ENCODE assay signal across 10 mouse cellular contexts in the genomic region with DNA sequence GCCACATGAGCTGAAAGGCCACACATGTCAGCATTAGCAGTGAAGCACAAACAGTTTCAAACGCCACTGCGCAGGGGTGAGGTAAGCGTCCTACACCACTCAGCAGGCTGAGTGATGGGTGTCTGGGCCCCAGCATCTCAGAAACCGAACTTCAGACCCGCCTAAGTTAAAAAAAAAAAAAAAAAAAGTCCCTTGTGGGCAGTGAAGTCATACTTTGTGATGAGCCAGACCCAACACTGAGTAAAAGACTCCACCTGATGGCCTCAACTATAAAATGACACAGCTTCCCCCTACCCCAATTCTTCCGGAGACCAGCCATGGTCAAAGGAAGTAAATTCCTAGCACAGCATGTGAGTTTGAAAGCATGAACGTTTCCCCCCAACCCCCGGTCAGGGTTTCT. TPM values are rescaled to one million over a fixed set of nuclear protein-coding genes. Genes with fewer than 3 reads are reported as not detected.
DNase-seq lines count a peak whose midpoint lies in the region; ATAC-seq and TF ChIP-seq lines count a peak whose summit lies in the region.
"Had no signal": no experiment of that assay in that cellular context is flagged by ENCODE, and none has a peak within 500 bp of the region (broad histone marks: within the 10 kb centered on the region; RNA-seq: fewer than 3 reads in every experiment).

No protein-coding gene starts in this region.

- no peak for ATAC-seq in heart, embryonic 15.5 days (replicated peaks; ENCODE audit: insufficient number of reproducible peaks, insufficient read depth, low FRiP score, low read depth)
- ATAC-seq in hindbrain, embryonic 16.5 days: no peak
- ATAC-seq in midbrain, embryonic 14.5 days (ENCODE audit: low FRiP score, low TSS enrichment): no peak

- whole genome bisulfite sequencing in heart, embryonic 15.5 days: 42% methylated on average over 8 of the region's 8 CpGs
- 50% methylated on average over 8 of the region's 8 CpGs for WGBS in hindbrain, embryonic 16.5 days
- 64% methylated on average over 8 of the region's 8 CpGs for WGBS in midbrain, embryonic 14.5 days

- H3K79me2 ChIP-seq in MEL (ENCODE audit: control insufficient read depth, insufficient read depth, low read length, poor library complexity): peaks cover 42% of the 10 kb centered on the region

- peaks cover 32% of the 10 kb centered on the region for H3K4me1 ChIP-seq in heart, embryonic 15.5 days (replicated peaks)
- peaks cover 3 to 9% of the 10 kb centered on the region in 2 experiments; a peak in 3 of 4 replicates for H3K4me1 ChIP-seq in MEL (ENCODE audit: control insufficient read depth in 1 of 2, insufficient read depth in 2 of 2, low read length in 2 of 2)
- H3K4me1 ChIP-seq in hindbrain, embryonic 16.5 days (ENCODE audit: control insufficient read depth, insufficient read depth, low read depth, low read length): peaks cover 30% of the 10 kb centered on the region
- H3K4me1 ChIP-seq in midbrain, embryonic 14.5 days (ENCODE audit: control insufficient read depth, insufficient read depth, low read length): peaks cover 27% of the 10 kb centered on the region

- peak overlapping the region; percentile 64 for H3K4me3 ChIP-seq in heart, embryonic 15.5 days
- H3K4me3 ChIP-seq in MEL (ENCODE audit: control insufficient read depth in 1 of 2, insufficient read depth in 1 of 2, low read depth in 2 of 2, low read length in 2 of 2): peak overlapping the region; percentile 86 to 88
- no peak overlapping the region for H3K4me3 ChIP-seq in hindbrain, embryonic 16.5 days (ENCODE audit: low read length)
- H3K4me3 ChIP-seq in midbrain, embryonic 14.5 days (replicated peaks; ENCODE audit: low read depth, low read length): 0 out of 2 replicates have a peak overlapping the region, but pooled peaks have one; percentile 7

- no peak for TF ChIP-seq RAD21 in MEL (IDR thresholded peaks at IDR 0.05; ENCODE audit: low read depth, low read length)

- H3K9me3 ChIP-seq in heart, embryonic 15.5 days (replicated peaks): no peaks in the 10 kb centered on the region
- H3K9me3 ChIP-seq in MEL (replicated peaks; ENCODE audit: insufficient read depth, low read length): no peaks in the 10 kb centered on the region
- H3K9me3 ChIP-seq in hindbrain, embryonic 16.5 days (ENCODE audit: control insufficient read depth, low read length): no peaks in the 10 kb centered on the region
- no peaks in the 10 kb centered on the region for H3K9me3 ChIP-seq in midbrain, embryonic 14.5 days (ENCODE audit: control insufficient read depth, low read length)

- DNase-seq in heart, postnatal 25 days (ENCODE audit: low spot score): no peak
- peak; percentile 43 for DNase-seq in MEL (ENCODE audit: low read depth, low spot score)
- DNase-seq in midbrain, embryonic 14.5 days: no peak
- no peak for DNase-seq in ovary, postnatal 10 days (ENCODE audit: low spot score)
- no peak for DNase-seq in frontal cortex, postnatal 14 days (ENCODE audit: low spot score in 2 of 2)
- no peak for DNase-seq in adrenal gland, adult 8-10 months
- DNase-seq: cerebellum, adult 18-20 months; thymus, adult 2 months had no signal

- no peak for TF ChIP-seq POLR2A in MEL (IDR thresholded peaks at IDR 0.05; ENCODE audit: control insufficient read depth in 1 of 2, insufficient read depth in 1 of 2, low read depth in 1 of 2, low read length in 2 of 2, poor library complexity in 1 of 2)

- peak overlapping the region; percentile 78 for H3K4me2 ChIP-seq in heart, embryonic 15.5 days
- peak overlapping the region; percentile 83 for H3K4me2 ChIP-seq in hindbrain, embryonic 16.5 days (ENCODE audit: low read length)
- H3K4me2 ChIP-seq in midbrain, embryonic 14.5 days (ENCODE audit: low read length): peak overlapping the region; percentile 94

- no peak for TF ChIP-seq EP300 in MEL (IDR thresholded peaks at IDR 0.05; ENCODE audit: low read depth in 1 of 2, low read length in 2 of 2)

- intact Hi-C loops in heart, postnatal 25 days (cut with DNase I): loop anchor here (10.0 kb wide), 1 partner anchor 358 kb away; a partner anchor contains a TSS

- no peak overlapping the region for H3K27ac ChIP-seq in heart, embryonic 15.5 days
- H3K27ac ChIP-seq in MEL (ENCODE audit: control insufficient read depth, low read depth, low read length): peak overlapping the region; percentile 83
- no peak overlapping the region for H3K27ac ChIP-seq in hindbrain, embryonic 16.5 days (ENCODE audit: low read depth, low read length)
- no peak overlapping the region for H3K27ac ChIP-seq in midbrain, embryonic 14.5 days (replicated peaks; ENCODE audit: low read depth, low read length)

- no peak for TF ChIP-seq CTCF in MEL (IDR thresholded peaks at IDR 0.05 in 2 of 3, conservative IDR thresholded peaks at IDR 0.05 in 1 of 3; ENCODE audit: control insufficient read depth in 1 of 3, insufficient read depth in 1 of 3, low read depth in 2 of 3, low read length in 3 of 3, poor library complexity in 1 of 3, severe bottlenecking in 1 of 3)

- H3K36me3 ChIP-seq in heart, embryonic 15.5 days: peaks cover 38% of the 10 kb centered on the region
- peaks cover 0 to 18% of the 10 kb centered on the region in 2 experiments; a peak in 3 of 4 replicates for H3K36me3 ChIP-seq in MEL (ENCODE audit: control insufficient read depth in 1 of 2, insufficient read depth in 2 of 2, low read length in 2 of 2)
- H3K36me3 ChIP-seq in hindbrain, embryonic 16.5 days (ENCODE audit: control insufficient read depth, insufficient read depth, low read length): peaks cover 24% of the 10 kb centered on the region
- peaks cover 43% of the 10 kb centered on the region for H3K36me3 ChIP-seq in midbrain, embryonic 14.5 days (ENCODE audit: control insufficient read depth, insufficient read depth, low read length)

- no peaks in the 10 kb centered on the region for H3K27me3 ChIP-seq in heart, embryonic 15.5 days
- H3K27me3 ChIP-seq in MEL (ENCODE audit: control insufficient read depth in 1 of 2, insufficient read depth in 2 of 2, low read length in 2 of 2): no peaks in the 10 kb centered on the region
- H3K27me3 ChIP-seq in hindbrain, embryonic 16.5 days (replicated peaks; ENCODE audit: control insufficient read depth, insufficient read depth, low read length): no peaks in the 10 kb centered on the region
- no peaks in the 10 kb centered on the region for H3K27me3 ChIP-seq in midbrain, embryonic 14.5 days (ENCODE audit: control insufficient read depth, insufficient read depth, low read length)

- H3K9ac ChIP-seq in heart, embryonic 15.5 days: peak overlapping the region; percentile 76; the same call in 1 of the 2 replicates
- peak overlapping the region; percentile 97 for H3K9ac ChIP-seq in MEL (ENCODE audit: control insufficient read depth, low read depth, low read length, poor library complexity, severe bottlenecking)
- H3K9ac ChIP-seq in hindbrain, embryonic 16.5 days (ENCODE audit: low read depth, low read length): no peak overlapping the region; the same call in 1 of the 2 replicates
- H3K9ac ChIP-seq in midbrain, embryonic 14.5 days (replicated peaks; ENCODE audit: low read length): no peak overlapping the region

TF ChIP-seq in MEL, 35 proteins besides CTCF, POLR2A, EP300 and RAD21:
- no peak for TF ChIP-seq SMC3 (IDR thresholded peaks at IDR 0.05; ENCODE audit: low read depth, low read length)
- TF ChIP-seq ETS1 (IDR thresholded peaks at IDR 0.05; ENCODE audit: low read depth, low read length): no peak
- TF ChIP-seq CHD1 (IDR thresholded peaks at IDR 0.05; ENCODE audit: low read depth, low read length): no peak
- TF ChIP-seq ZNF384 (IDR thresholded peaks at IDR 0.05; ENCODE audit: low read depth, low read length): no peak; the same call in 1 of the 2 replicates
- no peak for TF ChIP-seq MYB (IDR thresholded peaks at IDR 0.05; ENCODE audit: low read depth, low read length)
- peak; percentile 27; the same call in 1 of the 2 replicates for TF ChIP-seq MXI1 (IDR thresholded peaks at IDR 0.05; ENCODE audit: low read depth, low read length)
- no peak for TF ChIP-seq USF1 (IDR thresholded peaks at IDR 0.05; ENCODE audit: low read depth, low read length)

RNA-seq across cellular contexts. Expression of a gene that starts 2.0 kb away (rescaled TPM):
- 78.9 and 88.5 TPM in 2 replicates for polyA plus RNA-seq in heart, embryonic 15.5 days (2015; fragmentation: Nextera tagmentation; extraction: Ambion mirVana)
- 10 to 100 TPM; 81.8 to 87.5 TPM for total RNA-seq in heart, postnatal 25 days (2021)
- total RNA-seq in MEL (2012; rRNA removed): 64.4 and 65.4 TPM in 2 replicates
- 10 to 100 TPM in 1 of 2 experiments, not detected in 1; 87.0 TPM for polyA plus RNA-seq in MEL (2012; ENCODE audit: insufficient read depth in 1 of 2, insufficient read length in 2 of 2, low read depth in 1 of 2, low replicate concordance in 2 of 2, missing spikeins in 1 of 2)
- 140 and 152 TPM in 2 replicates for polyA plus RNA-seq in hindbrain, embryonic 16.5 days (2015; fragmentation: Nextera tagmentation; extraction: Ambion mirVana)
- 141 and 144 TPM in 2 replicates for polyA plus RNA-seq in midbrain, embryonic 14.5 days (2014; fragmentation: Nextera tagmentation; extraction: Ambion mirVana)
- total RNA-seq in adrenal gland, adult 8-10 months (2022): 10 to 100 TPM; 86.2 to 93.4 (median 87.6) TPM

RNA-seq across cellular contexts. Expression of a gene that starts 2.3 kb away (rescaled TPM):
- polyA plus RNA-seq in heart, embryonic 15.5 days (2015; fragmentation: Nextera tagmentation; extraction: Ambion mirVana): 474 and 613 TPM in 2 replicates
- total RNA-seq in heart, postnatal 25 days (2021): 100 to 1,000 TPM; 298 to 299 TPM
- 1,667 and 1,814 TPM in 2 replicates for total RNA-seq in MEL (2012; rRNA removed)
- polyA plus RNA-seq in MEL (2012; ENCODE audit: insufficient read depth in 1 of 2, insufficient read length in 2 of 2, low read depth in 1 of 2, low replicate concordance in 2 of 2, missing spikeins in 1 of 2): 100 to 1,000 TPM in 1 of 2 experiments, not detected in 1; 930 TPM
- polyA plus RNA-seq in hindbrain, embryonic 16.5 days (2015; fragmentation: Nextera tagmentation; extraction: Ambion mirVana): 497 and 554 TPM in 2 replicates
- 635 and 731 TPM in 2 replicates for polyA plus RNA-seq in midbrain, embryonic 14.5 days (2014; fragmentation: Nextera tagmentation; extraction: Ambion mirVana)
- total RNA-seq in adrenal gland, adult 8-10 months (2022): 100 to 1,000 TPM; 431 to 487 (median 461) TPM

RNA-seq across cellular contexts. Expression of a gene that starts 5.8 kb away (rescaled TPM):
- polyA plus RNA-seq in heart, embryonic 15.5 days (2015; fragmentation: Nextera tagmentation; extraction: Ambion mirVana): 0.99 and 1.1 TPM in 2 replicates
- under 1 TPM; 0.08 TPM for total RNA-seq in heart, postnatal 25 days (2021)
- 0.49 and 0.77 TPM in 2 replicates for total RNA-seq in MEL (2012; rRNA removed)
- polyA plus RNA-seq in MEL (2012; ENCODE audit: insufficient read depth in 1 of 2, insufficient read length in 2 of 2, low read depth in 1 of 2, low replicate concordance in 2 of 2, missing spikeins in 1 of 2): under 1 TPM in 1 of 2 experiments, not detected in 1; 0.79 TPM
- 1.5 and 1.7 TPM in 2 replicates for polyA plus RNA-seq in hindbrain, embryonic 16.5 days (2015; fragmentation: Nextera tagmentation; extraction: Ambion mirVana)
- polyA plus RNA-seq in midbrain, embryonic 14.5 days (2014; fragmentation: Nextera tagmentation; extraction: Ambion mirVana): 1.4 and 1.5 TPM in 2 replicates
- 1 to 10 TPM in 1 of 4 experiments, under 1 TPM in 3; 0.38 to 1.3 (median 0.64) TPM for total RNA-seq in adrenal gland, adult 8-10 months (2022)

Comparison
In these comparisons a context has a peak if more than half of its experiments do, and no peak if none do; other contexts are left out.
1. H3K9ac ChIP-seq: peak in heart, embryonic 15.5 days (single experiment) and MEL (single experiment); none in hindbrain, embryonic 16.5 days (single experiment) and midbrain, embryonic 14.5 days (single experiment).
2. Peak in every context shown above with its lines, with median percentiles within 50 percentile points of each other: H3K4me2 ChIP-seq.